Mouse (Mus musculus) liver, embryonic 15.5 days (tissue): ENCODE measurements around the gene Timm50. TPM values are rescaled to one million over a fixed set of nuclear protein-coding genes. Genes with fewer than 3 reads are reported as not detected.

Experiments
- ATAC-seq: fragments of 200-750 bp; cut with Nextera tagmentation; 2 replicates; pipeline ENCODE4 v1.8.0; 2017; ENCODE audit warnings: moderate number of reproducible peaks, mild to moderate bottlenecking, moderate library complexity; ENCODE audit not compliant: insufficient read depth
- H3K27ac ChIP-seq: fragments of 300-500 bp; sonication (generic); replicated peaks from 2 replicates; pipeline ENCODE4 v1.5.1; 2015; ENCODE audit warnings: mild to moderate bottlenecking, inconsistent platforms
- H3K27me3 ChIP-seq: fragments of 300-500 bp; sonication (generic); 2 replicates; pipeline ENCODE4 v1.6.1; 2015; ENCODE audit warnings: mild to moderate bottlenecking, inconsistent platforms
- H3K36me3 ChIP-seq: fragments of 300-500 bp; sonication (generic); replicated peaks from 2 replicates; pipeline ENCODE4 v1.6.1; 2015; ENCODE audit warnings: moderate library complexity, mild to moderate bottlenecking, inconsistent platforms
- H3K4me1 ChIP-seq: fragments of 300-500 bp; sonication (generic); replicated peaks from 2 replicates; pipeline ENCODE4 v1.6.1; 2015; ENCODE audit warnings: inconsistent platforms
- H3K4me2 ChIP-seq: fragments of 300-500 bp; sonication (generic); 2 replicates; pipeline ENCODE4 v1.6.1; 2015; ENCODE audit warnings: moderate library complexity, mild to moderate bottlenecking, inconsistent platforms
- H3K4me3 ChIP-seq: fragments of 300-500 bp; sonication (generic); replicated peaks from 2 replicates; pipeline ENCODE4 v1.5.1; 2015; ENCODE audit warnings: mild to moderate bottlenecking, inconsistent platforms
- H3K9ac ChIP-seq: fragments of 300-500 bp; sonication (generic); 2 replicates; pipeline ENCODE4 v1.6.1; 2015; ENCODE audit warnings: moderate library complexity, mild to moderate bottlenecking, inconsistent platforms
- H3K9me3 ChIP-seq: fragments of 300-500 bp; sonication (generic); replicated peaks from 2 replicates; pipeline ENCODE4 v1.6.1; 2016; ENCODE audit warnings: inconsistent platforms
- WGBS: fragments of 180-500 bp; shearing (Covaris S2); methylation state at CpG from one replicate; pipeline ENCODE4 v1.1.7; 2015; ENCODE audit warnings: mixed read lengths; ENCODE audit not compliant: insufficient replicate concordance; 5-methylcytosine and 5-hydroxymethylcytosine counted together
- polyA plus RNA-seq: library from polyadenylated mRNA; unstranded; fragments of >200 nt; fragmentation: Nextera tagmentation; extraction: Ambion mirVana; gene quantifications from 2 replicates; pipeline ENCODE4 v1.2.1, GENCODE M21; 2015

Timm50 gene
- polyA plus RNA-seq, 1 experiment from 2014 or later, result 78.3 TPM

DNA sequence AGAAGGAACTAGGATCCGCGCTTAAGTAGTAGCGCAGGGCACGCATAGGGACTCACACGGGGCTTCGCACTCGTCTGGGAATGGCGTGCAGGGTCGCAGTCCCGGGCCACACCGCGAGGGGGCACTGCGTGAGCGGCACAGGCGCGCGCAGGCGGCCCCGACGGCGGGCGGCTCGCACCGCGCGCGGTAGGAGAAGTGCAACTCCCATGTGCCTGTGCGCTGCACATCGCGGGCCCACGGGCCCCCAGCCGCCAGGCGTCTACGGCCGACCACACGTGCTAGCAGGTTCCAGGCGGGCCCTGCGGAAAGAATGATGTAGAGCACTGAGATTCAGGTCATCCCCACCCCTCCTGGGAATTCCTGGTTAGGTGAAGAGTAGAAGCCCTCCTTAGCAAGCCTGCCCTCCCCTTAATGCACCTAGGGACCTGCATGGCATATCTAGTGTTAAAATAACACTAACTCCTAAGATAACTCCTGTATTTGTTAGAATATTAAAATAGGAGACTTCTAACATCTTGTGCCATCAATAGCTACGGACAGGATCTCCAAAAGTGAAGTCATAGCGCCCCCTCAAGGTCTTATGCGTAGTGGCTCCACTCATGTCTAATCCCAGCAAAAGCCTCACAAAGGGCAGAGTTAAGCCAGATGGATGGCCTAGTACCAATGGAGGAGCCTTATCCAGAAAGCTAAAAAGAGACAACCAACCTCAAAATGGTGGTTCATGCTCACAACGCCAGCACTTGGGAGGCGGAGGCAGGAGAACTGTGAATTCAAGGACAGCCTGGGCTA is 12.8 kb downstream of the Timm50 start:
- Histone ChIP-seq H3K4me3 (no peak overlapping the region), H3K9ac (no peak overlapping the region), H3K9me3 (no peaks in the 10 kb centered on the region), H3K4me2 (peak overlapping the region; percentile 18; the same call in 1 of the 2 replicates), H3K27me3 (peaks cover 93% of the 10 kb centered on the region), H3K36me3 (no peaks in the 10 kb centered on the region), H3K27ac (no peak overlapping the region), H3K4me1 (peaks cover 24% of the 10 kb centered on the region)
- ATAC-seq, result no peak
- 23% methylated on average over 43 of the region's 43 CpGs for WGBS

DNA sequence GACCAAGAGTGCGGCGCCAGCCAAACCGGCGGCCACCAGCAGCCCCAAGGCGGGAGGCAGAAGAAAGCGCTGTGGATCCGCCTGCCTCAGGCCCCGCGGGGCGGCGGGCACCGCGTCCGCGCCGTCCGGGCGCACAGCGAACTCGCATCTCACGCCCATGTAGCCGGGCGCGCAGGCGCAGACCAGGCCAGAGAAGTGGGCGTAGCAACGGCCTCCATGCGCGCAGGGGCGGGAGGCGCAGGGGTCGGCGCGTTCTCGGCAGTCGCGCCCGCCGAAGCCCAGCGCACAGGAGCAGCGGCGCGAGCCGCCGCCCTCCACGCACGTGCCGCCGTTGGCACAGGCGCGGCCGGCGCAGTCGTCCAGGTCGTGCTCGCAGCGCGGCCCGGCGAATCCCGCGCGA is 17.4 kb downstream of the Timm50 start:
- peak overlapping the region; percentile 47 for H3K4me3 ChIP-seq
- peaks cover 14% of the 10 kb centered on the region for H3K4me1 ChIP-seq
- no peaks in the 10 kb centered on the region for H3K9me3 ChIP-seq
- WGBS, result 6% methylated on average over 63 of the region's 63 CpGs
- peak overlapping the region; percentile 66 for H3K4me2 ChIP-seq
- H3K36me3 ChIP-seq, result no peaks in the 10 kb centered on the region
- 0 out of 2 replicates have a peak overlapping the region, but pooled peaks have one; percentile 25 for H3K9ac ChIP-seq
- ATAC-seq, result no peak
- no peak overlapping the region for H3K27ac ChIP-seq
- peaks cover 100% of the 10 kb centered on the region for H3K27me3 ChIP-seq

DNA sequence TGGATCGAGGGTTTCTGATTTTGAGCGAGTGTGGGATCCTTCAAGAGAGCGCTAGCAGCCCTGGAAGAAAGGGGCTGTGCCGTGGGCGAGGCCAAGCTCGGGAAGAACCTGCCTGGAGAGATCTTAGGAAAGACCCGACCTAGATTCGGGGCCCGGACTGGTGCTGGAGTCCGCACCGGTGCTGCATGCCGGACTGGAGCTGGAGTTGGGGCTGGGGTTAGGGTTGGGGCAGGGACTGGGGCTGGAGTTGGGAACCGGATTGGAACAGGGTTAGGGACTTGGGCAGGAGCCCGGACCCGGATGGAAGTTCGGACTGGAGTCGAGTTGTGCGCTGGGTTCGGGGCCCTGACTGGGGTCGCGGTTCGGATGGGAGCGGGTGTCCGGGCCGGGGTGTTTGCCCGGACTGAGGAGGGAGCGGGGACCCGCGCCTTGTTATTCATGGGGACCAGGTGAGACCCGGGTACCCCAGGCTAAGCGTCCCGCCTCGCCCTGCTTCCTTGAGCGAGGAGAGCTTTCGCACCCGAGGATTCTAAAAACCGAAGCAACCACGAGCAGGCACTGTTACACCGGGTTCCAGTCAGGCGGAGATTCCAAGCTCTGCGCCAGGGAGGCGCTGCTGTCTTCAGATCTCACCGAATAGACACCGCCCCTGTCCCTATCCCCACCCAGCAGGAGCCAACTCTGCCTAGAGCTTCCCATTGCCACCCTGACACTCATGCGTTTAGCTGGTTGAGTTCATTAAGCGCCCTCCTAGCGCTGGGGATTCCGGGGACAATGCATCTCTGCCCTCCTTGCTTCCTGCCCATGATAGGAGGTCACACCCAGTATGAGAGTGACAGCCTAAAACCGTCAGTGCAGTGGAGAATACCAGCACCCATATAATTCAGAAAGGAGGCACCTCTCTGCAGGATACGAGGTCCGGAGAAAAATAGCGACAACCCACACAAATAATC is 21.0 kb downstream of the Timm50 start, which contains the start of gene Selenov:
TSS of gene Selenov (minus strand) at position 549 of the 953 bp plus-strand sequence.
- no peaks in the 10 kb centered on the region for H3K36me3 ChIP-seq
- no peak for ATAC-seq
- H3K4me3 ChIP-seq, result no peak within 1 kb of the TSS
- H3K27ac ChIP-seq, result no peak within 1 kb of the TSS
- peak within 1 kb of the TSS; percentile 4 for H3K4me2 ChIP-seq
- WGBS, result 3% methylated on average over 52 of the region's 52 CpGs
- H3K27me3 ChIP-seq, result peaks cover 88% of the 10 kb centered on the region
- no peaks in the 10 kb centered on the region for H3K9me3 ChIP-seq
- H3K9ac ChIP-seq, result no peak within 1 kb of the TSS
- H3K4me1 ChIP-seq, result peaks cover 10% of the 10 kb centered on the region; the same call in 1 of the 2 replicates

DNA sequence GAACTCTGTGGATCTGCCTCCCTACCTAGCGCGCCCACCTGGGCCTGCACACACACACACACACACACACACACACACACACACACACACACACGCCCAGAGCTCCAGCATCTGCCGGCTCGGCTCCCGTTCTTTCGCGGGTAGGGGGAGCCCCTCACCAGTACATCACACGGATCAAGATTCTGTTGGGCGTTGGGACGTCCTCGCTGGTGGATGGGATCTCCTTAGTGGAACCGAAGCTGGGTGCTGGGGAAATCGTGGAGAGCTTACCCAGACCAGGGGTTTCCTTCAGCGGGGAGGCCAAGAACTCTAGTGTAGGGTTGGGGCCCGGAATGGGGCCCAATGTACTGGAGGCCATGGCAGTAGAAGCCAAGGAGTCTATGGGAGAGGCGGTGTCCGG is 21.7 kb downstream of the Timm50 start:
- H3K9ac ChIP-seq, result no peak overlapping the region
- 5% methylated on average over 18 of the region's 18 CpGs for WGBS

DNA sequence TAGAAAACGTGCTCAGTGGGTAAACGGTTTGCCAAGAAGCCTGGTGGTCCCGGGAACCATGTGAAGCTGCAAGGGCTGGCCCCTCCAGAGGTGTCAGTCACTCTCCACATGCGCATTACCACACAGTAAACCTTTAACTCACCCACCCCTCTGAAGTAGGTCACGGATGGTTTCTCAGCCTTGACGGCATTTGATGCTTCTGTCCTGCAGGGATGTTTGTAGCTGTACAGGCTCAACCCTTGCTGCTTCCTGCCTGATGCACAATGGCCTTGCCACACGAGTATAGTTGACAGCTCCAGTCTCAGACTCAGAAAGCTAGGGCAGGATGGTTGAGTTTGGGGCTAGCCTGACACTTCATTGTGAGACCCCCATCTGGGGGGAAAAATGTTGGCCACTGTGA is 31.2 kb downstream of the Timm50 start:
- Histone ChIP-seq H3K9me3 (no peaks in the 10 kb centered on the region), H3K36me3 (no peaks in the 10 kb centered on the region), H3K27ac (no peak overlapping the region), H3K4me3 (no peak overlapping the region), H3K9ac (no peak overlapping the region), H3K27me3 (0 out of 2 replicates have a peak, but pooled peaks cover 5% of the 10 kb centered on the region), H3K4me1 (peaks cover 9% of the 10 kb centered on the region), H3K4me2 (no peak overlapping the region)
- ATAC-seq, result no peak
- WGBS, result 57% methylated on average over 7 of the region's 7 CpGs

More for the DNA sequence above, 21.7 kb downstream of the Timm50 start:
- Histone ChIP-seq H3K36me3 (no peaks in the 10 kb centered on the region), H3K4me2 (peak overlapping the region; percentile 4; the same call in 1 of the 2 replicates), H3K4me3 (no peak overlapping the region), H3K9me3 (no peaks in the 10 kb centered on the region), H3K27me3 (peaks cover 80% of the 10 kb centered on the region), H3K4me1 (peaks cover 10% of the 10 kb centered on the region; the same call in 1 of the 2 replicates), H3K27ac (no peak overlapping the region)
- ATAC-seq, result no peak

DNA sequence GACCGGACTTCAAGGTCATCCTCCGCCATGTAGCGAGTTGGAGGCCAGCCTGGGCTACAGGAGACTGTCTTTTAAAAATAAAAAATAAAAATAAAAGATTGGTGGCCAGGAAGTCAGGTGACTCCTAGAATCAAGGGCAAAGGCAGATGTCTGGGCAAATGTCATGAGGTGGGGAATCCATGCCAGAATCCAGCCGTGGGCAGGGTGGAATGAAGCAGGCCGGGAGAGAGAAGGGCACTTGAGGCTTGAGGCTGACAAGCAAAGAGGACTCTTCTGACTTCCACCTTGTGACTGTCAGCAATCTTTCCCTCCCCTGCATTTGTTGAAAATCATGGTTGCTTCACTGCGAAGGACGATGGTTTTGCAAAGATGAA is 33.6 kb downstream of the Timm50 start:
- H3K4me3 ChIP-seq, result peak overlapping the region; percentile 82

DNA sequence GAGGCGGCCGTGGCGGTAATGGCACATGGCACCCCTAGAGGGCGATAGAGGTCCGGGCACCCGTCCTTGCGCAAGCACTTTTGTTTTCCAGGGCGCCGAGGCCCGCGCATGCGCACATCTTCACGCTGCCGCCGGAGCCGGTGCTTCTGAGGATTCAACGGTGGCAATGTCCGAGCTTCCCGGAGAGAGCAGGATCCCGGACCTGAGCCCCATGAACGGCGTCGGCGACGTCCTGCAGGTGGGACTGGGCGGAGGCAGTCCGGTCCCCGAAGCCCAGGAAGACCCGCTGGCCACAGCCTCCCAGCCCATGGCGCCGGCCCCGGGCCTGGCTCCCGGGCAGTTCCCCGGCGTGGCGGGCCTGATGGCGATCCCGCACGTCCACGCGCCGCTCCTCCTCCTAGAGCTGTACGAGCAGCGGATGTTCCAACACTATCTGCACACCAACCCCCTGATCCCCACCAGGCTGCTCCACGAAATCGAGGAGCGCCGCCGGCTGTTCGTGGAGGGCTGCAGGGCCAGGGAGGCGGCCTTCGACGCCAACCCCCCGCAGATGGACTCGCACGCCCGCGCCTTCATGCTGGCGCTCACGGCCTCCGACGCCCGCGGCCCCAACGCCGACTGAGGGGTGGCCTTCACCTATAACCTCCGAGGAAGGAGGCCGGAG is 34.1 kb downstream of the Timm50 start, which contains the start of gene Eid2b:
TSS of gene Eid2b (plus strand) at position 125 of the 664 bp plus-strand sequence.
- 4% methylated on average over 68 of the region's 68 CpGs for WGBS
- no peaks in the 10 kb centered on the region for H3K36me3 ChIP-seq
- H3K27me3 ChIP-seq, result 0 out of 2 replicates have a peak, but pooled peaks cover 5% of the 10 kb centered on the region
- no peaks in the 10 kb centered on the region for H3K9me3 ChIP-seq
- ATAC-seq, result peak; percentile 70
- peak within 1 kb of the TSS; percentile 82 for H3K4me3 ChIP-seq
- H3K27ac ChIP-seq, result peak within 1 kb of the TSS; percentile 74
- peak within 1 kb of the TSS; percentile 96 for H3K4me2 ChIP-seq
- H3K9ac ChIP-seq, result peak within 1 kb of the TSS; percentile 85
- peaks cover 9% of the 10 kb centered on the region for H3K4me1 ChIP-seq

More for the DNA sequence above, 33.6 kb downstream of the Timm50 start:
- ATAC-seq, result no peak
- Histone ChIP-seq H3K36me3 (no peaks in the 10 kb centered on the region), H3K9ac (peak overlapping the region; percentile 85), H3K9me3 (no peaks in the 10 kb centered on the region), H3K4me2 (peak overlapping the region; percentile 96), H3K4me1 (peaks cover 9% of the 10 kb centered on the region), H3K27ac (no peak overlapping the region), H3K27me3 (0 out of 2 replicates have a peak, but pooled peaks cover 5% of the 10 kb centered on the region)
- WGBS, result 82% methylated on average over 7 of the region's 7 CpGs

DNA sequence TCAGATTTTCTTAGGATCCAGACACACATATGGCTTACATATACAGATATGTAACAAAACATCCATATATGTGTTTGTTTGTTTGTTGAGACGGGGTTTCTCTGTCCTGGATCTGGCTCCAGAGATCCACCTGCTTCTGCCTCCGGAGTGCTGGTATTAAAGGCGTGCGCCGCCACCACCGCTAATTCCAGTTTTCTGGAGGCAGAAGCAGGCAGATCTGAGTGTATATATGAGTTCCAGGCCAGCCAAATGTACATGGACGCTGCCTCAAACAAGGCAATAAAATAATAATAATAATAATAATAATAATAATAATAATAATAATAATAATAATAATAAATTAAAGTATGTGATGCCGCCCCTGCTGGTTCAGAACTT is 34.6 kb downstream of the Timm50 start:
- H3K27me3 ChIP-seq, result 0 out of 2 replicates have a peak, but pooled peaks cover 5% of the 10 kb centered on the region
- WGBS, result 59% methylated on average over 8 of the region's 8 CpGs
- no peak overlapping the region for H3K27ac ChIP-seq
- no peak overlapping the region for H3K9ac ChIP-seq
- ATAC-seq, result no peak
- no peaks in the 10 kb centered on the region for H3K36me3 ChIP-seq
- no peaks in the 10 kb centered on the region for H3K9me3 ChIP-seq
- peaks cover 9% of the 10 kb centered on the region for H3K4me1 ChIP-seq
- 0 out of 2 replicates have a peak overlapping the region, but pooled peaks have one; percentile 96 for H3K4me2 ChIP-seq
- no peak overlapping the region for H3K4me3 ChIP-seq

DNA sequence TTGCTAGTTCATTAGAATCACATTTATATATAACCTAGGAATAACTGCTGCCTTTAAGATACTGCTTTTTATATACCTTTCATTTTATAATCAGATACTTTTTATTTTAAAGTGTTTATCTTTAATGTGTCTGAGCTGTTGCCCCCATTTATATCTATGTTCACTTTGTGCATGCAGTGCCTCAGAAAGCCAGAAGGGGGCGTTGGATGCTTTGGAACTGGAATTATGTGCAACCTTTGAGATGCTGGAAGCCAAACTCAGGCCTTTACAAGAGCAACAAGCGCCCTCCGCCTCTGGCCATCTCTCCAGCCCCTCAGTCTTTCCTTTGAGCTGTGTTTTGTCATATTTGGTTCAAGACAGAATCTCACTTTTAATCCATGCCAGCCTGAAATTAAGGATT is 40.1 kb downstream of the Timm50 start:
- Histone ChIP-seq H3K9me3 (no peaks in the 10 kb centered on the region), H3K27me3 (peaks cover 26% of the 10 kb centered on the region), H3K4me2 (no peak overlapping the region), H3K4me1 (peaks cover 7% of the 10 kb centered on the region), H3K4me3 (no peak overlapping the region), H3K36me3 (no peaks in the 10 kb centered on the region), H3K9ac (no peak overlapping the region), H3K27ac (no peak overlapping the region)
- WGBS, result 61% methylated on average over 3 of the region's 3 CpGs
- ATAC-seq, result no peak

DNA sequence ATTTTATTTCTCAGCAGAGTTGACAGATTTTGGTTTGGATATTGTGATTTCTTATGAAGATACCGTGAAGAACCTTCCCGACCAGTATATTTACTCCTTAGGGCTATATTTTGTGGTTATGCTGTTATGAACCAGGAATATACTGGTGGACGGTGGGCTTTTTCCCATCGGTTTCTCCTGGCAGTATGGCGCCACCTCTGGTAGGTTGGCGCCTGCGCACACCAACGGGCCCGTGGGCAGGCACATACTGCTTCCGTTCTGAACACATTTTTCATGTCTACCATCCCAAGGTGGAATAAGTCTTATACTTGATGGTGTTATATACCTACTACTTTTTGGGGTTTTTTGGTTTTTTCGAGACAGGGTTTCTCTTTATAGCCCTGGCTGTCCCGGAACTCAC is 42.5 kb downstream of the Timm50 start:
- peaks cover 7% of the 10 kb centered on the region for H3K4me1 ChIP-seq
- no peak overlapping the region for H3K4me2 ChIP-seq
- no peaks in the 10 kb centered on the region for H3K9me3 ChIP-seq
- no peak overlapping the region for H3K4me3 ChIP-seq
- ATAC-seq, result no peak
- H3K27ac ChIP-seq, result no peak overlapping the region
- H3K27me3 ChIP-seq, result peaks cover 37% of the 10 kb centered on the region
- H3K36me3 ChIP-seq, result no peaks in the 10 kb centered on the region
- H3K9ac ChIP-seq, result no peak overlapping the region
- WGBS, result 74% methylated on average over 12 of the region's 12 CpGs
